Mouse (Mus musculus): ENCODE data around the gene Ahcyl2. TPM values are rescaled to one million over a fixed set of nuclear protein-coding genes. Genes with fewer than 3 reads are reported as not detected.

The Ahcyl2 gene
- polyA plus RNA-seq, 1 experiment from 2014 or later: 18.0 TPM

Other genes starting within 250 kb of the Ahcyl2 start
- 1.5 and 2.7 TPM in 2 replicates for gene Irf5, start 241.4 kb upstream of the Ahcyl2 start, polyA plus RNA-seq (2016; fragmentation: Nextera tagmentation; extraction: Ambion mirVana)
- 116 TPM in 2 replicates for gene Tnpo3, start 158.1 kb upstream of the Ahcyl2 start, polyA plus RNA-seq (2016; fragmentation: Nextera tagmentation; extraction: Ambion mirVana)
- gene Tspan33, start 73.8 kb upstream of the Ahcyl2 start, polyA plus RNA-seq (2016; fragmentation: Nextera tagmentation; extraction: Ambion mirVana): 7.7 and 9.5 TPM in 2 replicates
- 46.3 and 48.8 TPM in 2 replicates for gene Smo, start 32.5 kb upstream of the Ahcyl2 start, polyA plus RNA-seq (2016; fragmentation: Nextera tagmentation; extraction: Ambion mirVana)
- gene Strip2, start 149.0 kb downstream of the Ahcyl2 start, polyA plus RNA-seq (2016; fragmentation: Nextera tagmentation; extraction: Ambion mirVana): 0.84 and 0.96 TPM in 2 replicates

Data from midbrain, embryonic 12.5 days (tissue).